Mouse (Mus musculus): ENCODE results near the gene Tmpo. TPM values are rescaled to one million over a fixed set of nuclear protein-coding genes. Genes with fewer than 3 reads are reported as not detected.

Gene Tmpo
- polyA plus RNA-seq, 1 experiment, result 17.4 TPM

- H3K36me3 ChIP-seq (ENCODE audit: control insufficient read depth, insufficient read depth, low read length), result no peaks in the 10 kb centered on the region
- no peak overlapping the region for H3K4me3 ChIP-seq (ENCODE audit: control insufficient read depth, low read depth, low read length)
- no peaks in the 10 kb centered on the region for H3K27me3 ChIP-seq (ENCODE audit: control insufficient read depth, insufficient read depth, low read length)
- no peak overlapping the region for H3K27ac ChIP-seq (ENCODE audit: control insufficient read depth, insufficient read depth, low read depth, low read length)
- TF ChIP-seq POLR2A (IDR thresholded peaks at IDR 0.05; ENCODE audit: control insufficient read depth, low read depth, low read length) (no peak), CTCF (IDR thresholded peaks at IDR 0.05; ENCODE audit: control insufficient read depth, insufficient read depth, insufficient replicate concordance, low read depth, low read length) (0 out of 2 replicates have a peak, but pooled peaks have one; percentile 6)
- no peaks in the 10 kb centered on the region for H3K4me1 ChIP-seq (ENCODE audit: control insufficient read depth, insufficient read depth, low read length)
Observed at GRCm38 (mm10) chr10:91196778-91197177, 15.7 kb upstream of the Tmpo start.

GRCm38 (mm10) chr10:91195680-91196079 is 14.6 kb upstream of the Tmpo start:
- no peak for TF ChIP-seq CTCF (IDR thresholded peaks at IDR 0.05; ENCODE audit: control insufficient read depth, insufficient read depth, insufficient replicate concordance, low read depth, low read length)
- no peak for TF ChIP-seq POLR2A (IDR thresholded peaks at IDR 0.05; ENCODE audit: control insufficient read depth, low read depth, low read length)
- no peak overlapping the region for H3K27ac ChIP-seq (ENCODE audit: control insufficient read depth, insufficient read depth, low read depth, low read length)
- no peaks in the 10 kb centered on the region for H3K36me3 ChIP-seq (ENCODE audit: control insufficient read depth, insufficient read depth, low read length)
- no peaks in the 10 kb centered on the region for H3K27me3 ChIP-seq (ENCODE audit: control insufficient read depth, insufficient read depth, low read length)
- H3K4me1 ChIP-seq (ENCODE audit: control insufficient read depth, insufficient read depth, low read length), result no peaks in the 10 kb centered on the region
- H3K4me3 ChIP-seq (ENCODE audit: control insufficient read depth, low read depth, low read length), result no peak overlapping the region

- no peaks in the 10 kb centered on the region for H3K36me3 ChIP-seq (ENCODE audit: control insufficient read depth, insufficient read depth, low read length)
- H3K4me3 ChIP-seq (ENCODE audit: control insufficient read depth, low read depth, low read length), result no peak overlapping the region
- no peaks in the 10 kb centered on the region for H3K4me1 ChIP-seq (ENCODE audit: control insufficient read depth, insufficient read depth, low read length)
- no peak overlapping the region for H3K27ac ChIP-seq (ENCODE audit: control insufficient read depth, insufficient read depth, low read depth, low read length)
- TF ChIP-seq POLR2A (IDR thresholded peaks at IDR 0.05; ENCODE audit: control insufficient read depth, low read depth, low read length) (no peak), CTCF (IDR thresholded peaks at IDR 0.05; ENCODE audit: control insufficient read depth, insufficient read depth, insufficient replicate concordance, low read depth, low read length) (no peak)
- no peaks in the 10 kb centered on the region for H3K27me3 ChIP-seq (ENCODE audit: control insufficient read depth, insufficient read depth, low read length)
Observed at GRCm38 (mm10) chr10:91195091-91195490, 14.0 kb upstream of the Tmpo start.

- TF ChIP-seq POLR2A (IDR thresholded peaks at IDR 0.05; ENCODE audit: control insufficient read depth, low read depth, low read length) (no peak), CTCF (IDR thresholded peaks at IDR 0.05; ENCODE audit: control insufficient read depth, insufficient read depth, insufficient replicate concordance, low read depth, low read length) (no peak)
- no peak overlapping the region for H3K27ac ChIP-seq (ENCODE audit: control insufficient read depth, insufficient read depth, low read depth, low read length)
- H3K27me3 ChIP-seq (ENCODE audit: control insufficient read depth, insufficient read depth, low read length), result no peaks in the 10 kb centered on the region
- no peak overlapping the region for H3K4me3 ChIP-seq (ENCODE audit: control insufficient read depth, low read depth, low read length)
- H3K4me1 ChIP-seq (ENCODE audit: control insufficient read depth, insufficient read depth, low read length), result peaks cover 8% of the 10 kb centered on the region; the same call in 1 of the 2 replicates
- H3K36me3 ChIP-seq (ENCODE audit: control insufficient read depth, insufficient read depth, low read length), result no peaks in the 10 kb centered on the region
Observed at GRCm38 (mm10) chr10:91191851-91192250, 10.7 kb upstream of the Tmpo start.

- Histone ChIP-seq H3K36me3 (ENCODE audit: control insufficient read depth, insufficient read depth, low read length) (no peaks in the 10 kb centered on the region), H3K4me1 (ENCODE audit: control insufficient read depth, insufficient read depth, low read length) (peaks cover 8% of the 10 kb centered on the region; the same call in 1 of the 2 replicates), H3K27me3 (ENCODE audit: control insufficient read depth, insufficient read depth, low read length) (no peaks in the 10 kb centered on the region), H3K27ac (ENCODE audit: control insufficient read depth, insufficient read depth, low read depth, low read length) (no peak overlapping the region), H3K4me3 (ENCODE audit: control insufficient read depth, low read depth, low read length) (no peak overlapping the region)
- no peak for TF ChIP-seq POLR2A (IDR thresholded peaks at IDR 0.05; ENCODE audit: control insufficient read depth, low read depth, low read length)
- TF ChIP-seq CTCF (IDR thresholded peaks at IDR 0.05; ENCODE audit: control insufficient read depth, insufficient read depth, insufficient replicate concordance, low read depth, low read length), result no peak
Observed at GRCm38 (mm10) chr10:91189476-91189875, 8.4 kb upstream of the Tmpo start.

GRCm38 (mm10) chr10:91188684-91189287 is 7.7 kb upstream of the Tmpo start:
- Histone ChIP-seq H3K36me3 (ENCODE audit: control insufficient read depth, insufficient read depth, low read length) (no peaks in the 10 kb centered on the region), H3K27me3 (ENCODE audit: control insufficient read depth, insufficient read depth, low read length) (no peaks in the 10 kb centered on the region), H3K4me3 (ENCODE audit: control insufficient read depth, low read depth, low read length) (no peak overlapping the region), H3K4me1 (ENCODE audit: control insufficient read depth, insufficient read depth, low read length) (peaks cover 8% of the 10 kb centered on the region; the same call in 1 of the 2 replicates), H3K27ac (ENCODE audit: control insufficient read depth, insufficient read depth, low read depth, low read length) (no peak overlapping the region)
- TF ChIP-seq CTCF (IDR thresholded peaks at IDR 0.05; ENCODE audit: control insufficient read depth, insufficient read depth, insufficient replicate concordance, low read depth, low read length), result no peak
- no peak for TF ChIP-seq POLR2A (IDR thresholded peaks at IDR 0.05; ENCODE audit: control insufficient read depth, low read depth, low read length)

- TF ChIP-seq POLR2A (IDR thresholded peaks at IDR 0.05; ENCODE audit: control insufficient read depth, low read depth, low read length), result no peak
- TF ChIP-seq CTCF (IDR thresholded peaks at IDR 0.05; ENCODE audit: control insufficient read depth, insufficient read depth, insufficient replicate concordance, low read depth, low read length), result peak; percentile 30; the same call in 1 of the 2 replicates
- Histone ChIP-seq H3K27ac (ENCODE audit: control insufficient read depth, insufficient read depth, low read depth, low read length) (peak overlapping the region; percentile 72), H3K27me3 (ENCODE audit: control insufficient read depth, insufficient read depth, low read length) (no peaks in the 10 kb centered on the region), H3K36me3 (ENCODE audit: control insufficient read depth, insufficient read depth, low read length) (no peaks in the 10 kb centered on the region), H3K4me1 (ENCODE audit: control insufficient read depth, insufficient read depth, low read length) (peaks cover 10% of the 10 kb centered on the region; the same call in 1 of the 2 replicates), H3K4me3 (ENCODE audit: control insufficient read depth, low read depth, low read length) (peak overlapping the region; percentile 75)
Observed at GRCm38 (mm10) chr10:91187872-91188271, 6.8 kb upstream of the Tmpo start.
